Mouse (Mus musculus): ENCODE data around the gene Ddhd1. TPM values are rescaled to one million over a fixed set of nuclear protein-coding genes. Genes with fewer than 3 reads are reported as not detected.

Ddhd1 gene
- total and polyA plus RNA-seq, 3 experiments: 6.5 to 9.7 (median 8.8) TPM

GRCm38 (mm10) chr14:45539659-45540468 lies 118.1 kb downstream of the Ddhd1 start:
- no peak overlapping the region for H3K9ac ChIP-seq (ENCODE audit: low read depth, low read length)
- 10% methylated on average over 12 of the region's 12 CpGs for WGBS
- H3K4me1 ChIP-seq (ENCODE audit: control insufficient read depth, insufficient read depth, low read length): peaks cover 7% of the 10 kb centered on the region
- TF ChIP-seq EP300 (IDR thresholded peaks at IDR 0.05; ENCODE audit: insufficient read depth, low read depth, low read length) (peak; percentile 96), POLR2A (IDR thresholded peaks at IDR 0.05; ENCODE audit: insufficient read depth, low read depth, low read length) (peak; percentile 62; the same call in 1 of the 2 replicates), CTCF (IDR thresholded peaks at IDR 0.05) (peak; percentile 90)
- DNase-seq: peak; percentile 85 to 89
- H3K27ac ChIP-seq: peak overlapping the region; percentile 95
- H3K27me3 ChIP-seq (ENCODE audit: control insufficient read depth, insufficient read depth, low read length): no peaks in the 10 kb centered on the region
- H3K79me2 ChIP-seq (replicated peaks; ENCODE audit: control insufficient read depth, insufficient read depth, low read length): no peaks in the 10 kb centered on the region
- H3K4me3 ChIP-seq: peak overlapping the region; percentile 16; the same call in 1 of the 2 replicates
- peaks cover 3% of the 10 kb centered on the region; the same call in 1 of the 2 replicates for H3K36me3 ChIP-seq (ENCODE audit: control insufficient read depth, insufficient read depth, low read length)
- intact Hi-C loops (cut with DNase I): loop anchor here (1.0 to 2.0 kb wide), 2 partner anchors 77 to 117 kb away; no protein-coding TSS in a partner anchor

Small RNA genes within 50 kb of the gene (microRNA-seq; reads per million reads assigned to microRNA genes)
- 0.77 to 1.7 reads per million in 2 experiments for gene Mir5131

Other genes with a start within 250 kb of the Ddhd1 start
- 100 to 1,000 TPM; 230 to 250 TPM for gene Fermt2, start 128.0 kb downstream of the Ddhd1 start, total RNA-seq (2021)
- 80.7 and 175 TPM in 2 replicates for gene Fermt2, start 128.0 kb downstream of the Ddhd1 start, polyA plus RNA-seq (2012; rRNA removed)